Mouse (Mus musculus) kidney, embryonic 16.5 days (tissue): ENCODE results near the gene Tlr5. TPM values are rescaled to one million over a fixed set of nuclear protein-coding genes. Genes with fewer than 3 reads are reported as not detected.

ENCODE experiments used
- ATAC-seq: fragments of 200-750 bp; cut with Nextera tagmentation; 2 replicates; pipeline ENCODE4 v1.8.0; 2017; ENCODE audit warnings: moderate TSS enrichment; ENCODE audit not compliant: low FRiP score, low TSS enrichment
- H3K27ac ChIP-seq: fragments of 300-500 bp; sonication (generic); 2 replicates; pipeline ENCODE4 v1.5.1; 2014; ENCODE audit warnings: low read length
- H3K27me3 ChIP-seq: fragments of 300-500 bp; sonication (generic); 2 replicates; pipeline ENCODE4 v1.6.1; 2014; ENCODE audit warnings: low read length, control low read depth, mixed read lengths; ENCODE audit not compliant: insufficient read depth
- H3K36me3 ChIP-seq: fragments of 300-500 bp; sonication (generic); 2 replicates; pipeline ENCODE4 v1.6.1; 2014; ENCODE audit warnings: low read length, control low read depth, mixed read lengths; ENCODE audit not compliant: insufficient read depth
- H3K4me1 ChIP-seq: fragments of 300-500 bp; sonication (generic); 2 replicates; pipeline ENCODE4 v1.6.1; 2014; ENCODE audit warnings: low read length, control low read depth, mixed read lengths; ENCODE audit not compliant: insufficient read depth
- H3K4me2 ChIP-seq: fragments of 300-500 bp; sonication (generic); replicated peaks from 2 replicates; pipeline ENCODE4 v1.6.1; 2014; ENCODE audit warnings: low read depth, low read length
- H3K4me3 ChIP-seq: fragments of 300-500 bp; sonication (generic); 2 replicates; pipeline ENCODE4 v1.5.1; 2014; ENCODE audit warnings: mild to moderate bottlenecking, low read length
- H3K9ac ChIP-seq: fragments of 300-500 bp; sonication (generic); replicated peaks from 2 replicates; pipeline ENCODE4 v1.6.1; 2014; ENCODE audit warnings: low read length
- H3K9me3 ChIP-seq: fragments of 300-500 bp; sonication (generic); 2 replicates; pipeline ENCODE4 v1.6.1; 2016; ENCODE audit warnings: low read length, control low read depth
- WGBS: fragments of 180-500 bp; shearing (Covaris S2); extraction: QIAGEN DNeasy Blood & Tissue Kit; methylation state at CpG from one replicate; pipeline ENCODE4 v1.1.7; 2014; 5-methylcytosine and 5-hydroxymethylcytosine counted together
- polyA plus RNA-seq: library from polyadenylated mRNA; unstranded; fragments of >200 nt; fragmentation: Nextera tagmentation; extraction: Ambion mirVana; gene quantifications from 2 replicates; pipeline ENCODE4 v1.2.1, GENCODE M21; 2015

Tlr5 gene
- polyA plus RNA-seq, 1 experiment from 2014 or later = 1.00 TPM

DNA sequence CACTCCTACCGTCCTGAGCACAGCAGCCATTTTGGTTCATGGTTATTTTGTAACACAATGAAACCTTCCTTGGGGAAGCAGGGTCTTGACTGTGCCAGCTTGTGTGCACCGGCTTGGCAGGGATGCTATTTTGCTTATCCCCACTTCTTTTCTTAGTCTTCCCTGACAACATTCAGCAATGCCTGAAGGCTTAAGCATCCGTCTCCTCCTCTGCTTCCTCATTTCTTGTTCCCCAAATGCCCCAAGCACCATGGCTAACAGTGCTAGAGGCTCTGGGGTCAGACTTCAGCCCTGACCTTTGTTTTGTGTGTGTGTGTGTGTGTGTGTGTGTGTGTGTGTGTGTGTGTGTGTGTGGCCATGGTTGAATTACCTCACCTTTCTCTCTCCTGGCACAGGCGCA lies 31.8 kb upstream of the Tlr5 start:
- Histone ChIP-seq H3K4me3 (no peak overlapping the region), H3K9ac (no peak overlapping the region), H3K4me1 (no peaks in the 10 kb centered on the region; the same call in 1 of the 2 replicates), H3K27me3 (no peaks in the 10 kb centered on the region), H3K4me2 (no peak overlapping the region), H3K36me3 (no peaks in the 10 kb centered on the region), H3K9me3 (no peaks in the 10 kb centered on the region), H3K27ac (no peak overlapping the region)
- 83% methylated on average over 4 of the region's 4 CpGs for WGBS
- ATAC-seq = no peak

GRCm38 (mm10) chr1:182926465-182926864 lies 28.1 kb upstream of the Tlr5 start:
- Histone ChIP-seq H3K4me2 (no peak overlapping the region), H3K36me3 (no peaks in the 10 kb centered on the region), H3K4me1 (peaks cover 4% of the 10 kb centered on the region; the same call in 1 of the 2 replicates), H3K27me3 (no peaks in the 10 kb centered on the region), H3K27ac (no peak overlapping the region), H3K4me3 (no peak overlapping the region), H3K9ac (no peak overlapping the region), H3K9me3 (no peaks in the 10 kb centered on the region)
- ATAC-seq = no peak
- 81% methylated on average over 6 of the region's 6 CpGs for WGBS

GRCm38 (mm10) chr1:182927878-182928851 lies 26.4 kb upstream of the Tlr5 start:
- Histone ChIP-seq H3K4me3 (no peak overlapping the region), H3K4me2 (no peak overlapping the region), H3K4me1 (peaks cover 4% of the 10 kb centered on the region; the same call in 1 of the 2 replicates), H3K36me3 (no peaks in the 10 kb centered on the region), H3K27me3 (no peaks in the 10 kb centered on the region), H3K27ac (no peak overlapping the region), H3K9ac (no peak overlapping the region), H3K9me3 (no peaks in the 10 kb centered on the region)
- WGBS = 70% methylated on average over 19 of the region's 19 CpGs
- ATAC-seq = no peak

DNA sequence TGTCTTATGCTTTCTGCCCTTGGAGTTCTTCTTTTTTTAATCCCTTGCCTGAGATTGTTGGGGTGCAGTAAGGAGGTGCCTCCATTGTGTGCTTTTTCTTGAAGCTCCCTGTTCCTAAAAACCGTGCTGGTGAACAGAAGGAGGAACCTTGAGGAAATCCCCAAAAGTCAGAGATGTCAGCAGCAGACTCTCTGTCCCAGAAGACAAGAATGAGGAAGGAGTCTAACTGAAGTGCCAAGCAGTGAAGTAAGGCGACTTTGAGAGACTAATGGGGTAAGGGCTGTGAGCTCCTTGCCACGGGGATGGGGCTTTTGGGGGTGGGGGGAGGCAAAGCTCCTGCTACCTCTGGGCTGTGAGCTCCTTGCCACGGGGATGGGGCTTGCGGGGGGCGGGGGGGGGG lies 19.1 kb upstream of the Tlr5 start:
- no peak for ATAC-seq
- Histone ChIP-seq H3K36me3 (no peaks in the 10 kb centered on the region), H3K27ac (no peak overlapping the region), H3K27me3 (no peaks in the 10 kb centered on the region), H3K9me3 (no peaks in the 10 kb centered on the region), H3K4me2 (no peak overlapping the region), H3K4me1 (no peaks in the 10 kb centered on the region), H3K4me3 (no peak overlapping the region), H3K9ac (no peak overlapping the region)
- 33% methylated on average over 4 of the region's 6 CpGs for WGBS

- no peaks in the 10 kb centered on the region for H3K36me3 ChIP-seq
- H3K27ac ChIP-seq = no peak overlapping the region
- no peak for ATAC-seq
- no peaks in the 10 kb centered on the region for H3K4me1 ChIP-seq
- H3K9ac ChIP-seq = no peak overlapping the region
- 53% methylated on average over 10 of the region's 10 CpGs for WGBS
- no peak overlapping the region for H3K4me2 ChIP-seq
- H3K27me3 ChIP-seq = no peaks in the 10 kb centered on the region
- no peak overlapping the region for H3K4me3 ChIP-seq
- no peaks in the 10 kb centered on the region for H3K9me3 ChIP-seq
Measured at GRCm38 (mm10) chr1:182937486-182938120, 17.0 kb upstream of the Tlr5 start.

- Histone ChIP-seq H3K27me3 (no peaks in the 10 kb centered on the region), H3K4me2 (no peak overlapping the region), H3K4me1 (no peaks in the 10 kb centered on the region), H3K27ac (no peak overlapping the region), H3K9ac (no peak overlapping the region), H3K36me3 (no peaks in the 10 kb centered on the region), H3K4me3 (no peak overlapping the region), H3K9me3 (no peaks in the 10 kb centered on the region)
- no peak for ATAC-seq
- 86% methylated on average over 2 of the region's 2 CpGs for WGBS
Measured at GRCm38 (mm10) chr1:182941921-182942320, 12.7 kb upstream of the Tlr5 start.

DNA sequence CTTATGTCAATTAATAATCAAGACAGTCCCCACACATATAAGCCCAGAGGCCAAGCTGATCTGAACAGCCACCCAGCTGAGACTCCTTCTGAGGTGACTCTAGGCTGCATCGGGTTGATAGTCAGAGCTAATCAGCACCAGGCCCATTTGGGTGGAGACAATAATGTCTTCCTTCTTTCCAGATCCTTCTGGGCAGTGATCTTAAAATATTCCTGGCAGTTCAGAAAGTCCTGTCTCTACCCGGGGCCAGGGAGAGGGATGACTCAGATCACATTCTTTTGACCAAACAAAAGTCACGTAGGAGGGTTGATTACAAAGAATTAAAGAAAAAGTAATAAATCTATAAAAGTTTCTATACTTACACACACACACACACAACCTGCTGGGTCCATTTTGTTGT lies 10.7 kb upstream of the Tlr5 start:
- Histone ChIP-seq H3K4me1 (no peaks in the 10 kb centered on the region), H3K36me3 (no peaks in the 10 kb centered on the region), H3K4me2 (no peak overlapping the region), H3K27ac (no peak overlapping the region), H3K27me3 (no peaks in the 10 kb centered on the region), H3K4me3 (no peak overlapping the region), H3K9me3 (no peaks in the 10 kb centered on the region), H3K9ac (no peak overlapping the region)
- 75% methylated on average over 3 of the region's 3 CpGs for WGBS
- ATAC-seq = no peak

- H3K27me3 ChIP-seq = no peaks in the 10 kb centered on the region
- no peaks in the 10 kb centered on the region for H3K9me3 ChIP-seq
- no peak overlapping the region for H3K9ac ChIP-seq
- no peak overlapping the region for H3K4me3 ChIP-seq
- no peak for ATAC-seq
- no peak overlapping the region for H3K27ac ChIP-seq
- no peak overlapping the region for H3K4me2 ChIP-seq
- H3K4me1 ChIP-seq = no peaks in the 10 kb centered on the region
- no peaks in the 10 kb centered on the region for H3K36me3 ChIP-seq
- WGBS = 69% methylated on average over 5 of the region's 5 CpGs
Measured at GRCm38 (mm10) chr1:182944638-182945037, 9.9 kb upstream of the Tlr5 start.

DNA sequence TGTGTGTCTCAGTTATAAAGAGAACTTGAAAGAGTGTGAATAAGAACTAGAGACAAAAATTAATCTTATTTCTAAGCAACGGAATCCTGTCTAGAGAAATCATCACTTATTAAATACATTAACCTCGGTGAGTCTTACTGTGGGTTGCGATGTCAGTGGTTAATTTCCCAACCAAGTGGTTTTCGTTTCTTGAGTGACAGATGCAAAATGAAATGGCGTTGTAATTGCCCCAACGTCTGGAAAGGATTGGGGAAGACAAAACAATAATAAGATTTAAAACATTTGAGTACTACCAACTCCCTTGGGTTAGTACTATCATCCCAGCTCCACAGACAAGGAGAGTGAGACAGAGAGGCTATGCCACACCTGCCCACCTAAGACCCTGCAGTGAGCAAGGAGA lies 9.0 kb upstream of the Tlr5 start:
- no peaks in the 10 kb centered on the region for H3K36me3 ChIP-seq
- H3K9ac ChIP-seq = no peak overlapping the region
- no peak for ATAC-seq
- no peak overlapping the region for H3K4me3 ChIP-seq
- H3K27ac ChIP-seq = no peak overlapping the region
- 80% methylated on average over 6 of the region's 6 CpGs for WGBS
- no peaks in the 10 kb centered on the region for H3K27me3 ChIP-seq
- H3K4me2 ChIP-seq = no peak overlapping the region
- H3K4me1 ChIP-seq = no peaks in the 10 kb centered on the region
- H3K9me3 ChIP-seq = no peaks in the 10 kb centered on the region

- Histone ChIP-seq H3K4me2 (no peak overlapping the region), H3K4me1 (peaks cover 21% of the 10 kb centered on the region), H3K27me3 (no peaks in the 10 kb centered on the region), H3K4me3 (no peak overlapping the region), H3K36me3 (no peaks in the 10 kb centered on the region), H3K9me3 (no peaks in the 10 kb centered on the region), H3K9ac (no peak overlapping the region), H3K27ac (no peak overlapping the region)
- no peak for ATAC-seq
- 67% methylated on average over 9 of the region's 9 CpGs for WGBS
Measured at GRCm38 (mm10) chr1:182951298-182951697, 3.3 kb upstream of the Tlr5 start.
